Mouse (Mus musculus) spleen, adult 2 months (tissue): ENCODE measurements at regions not wholly inside any gene's neighbourhood (a gene's known extent, or its start where the extent isn't known, plus 50 kb on each side); places are given as distances from the start of the nearest gene placed in this dataset.

Source experiments
- DNase-seq, 2 experiments: peaks; one replicate each; pipeline versions ENCODE4 v3.0.0 to v3.0.0-alpha.2; 2012 to 2021; ENCODE audit warnings: low spot score in 2 of 2, low read depth in 1 of 2
- H3K27ac ChIP-seq: fragments of 200-500 bp; 2 replicates; pipeline ENCODE4 v1.5.1; 2012; ENCODE audit warnings: low read length, inconsistent platforms; ENCODE audit not compliant: insufficient read depth
- H3K27me3 ChIP-seq: fragments of 200-500 bp; 2 replicates; pipeline ENCODE4 v1.6.1; 2012; ENCODE audit warnings: mild to moderate bottlenecking, moderate library complexity, low read length, inconsistent platforms; ENCODE audit not compliant: control insufficient read depth, insufficient read depth
- H3K36me3 ChIP-seq: fragments of 200-500 bp; 2 replicates; pipeline ENCODE4 v1.6.1; 2012; ENCODE audit warnings: mild to moderate bottlenecking, low read length, inconsistent platforms; ENCODE audit not compliant: control insufficient read depth, insufficient read depth
- H3K4me1 ChIP-seq: fragments of 200-500 bp; 2 replicates; pipeline ENCODE4 v1.6.1; 2011; ENCODE audit warnings: inconsistent platforms; ENCODE audit not compliant: control insufficient read depth, insufficient read depth, insufficient read length
- H3K4me3 ChIP-seq: fragments of 200-500 bp; 2 replicates; pipeline ENCODE4 v1.5.1; 2011; ENCODE audit warnings: mild to moderate bottlenecking, inconsistent platforms; ENCODE audit not compliant: insufficient read depth, insufficient read length; ENCODE audit errors: extremely low read depth
- CTCF ChIP-seq: fragments of 200-500 bp; IDR thresholded peaks from 2 replicates; pipeline ENCODE4 v1.5.1; 2011; ENCODE audit warnings: mild to moderate bottlenecking, inconsistent platforms; ENCODE audit not compliant: insufficient read depth, insufficient read length, insufficient replicate concordance; ENCODE audit errors: extremely low read depth
- POLR2A ChIP-seq: fragments of 200-500 bp; IDR thresholded peaks from 2 replicates; pipeline ENCODE4 v1.6.1; 2011; ENCODE audit warnings: low read depth, low read length, inconsistent platforms
- WGBS: fragments of 180-500 bp; shearing (Covaris S2); methylation state at CpG from one replicate; pipeline ENCODE4 v1.1.7; 2018; 5-methylcytosine and 5-hydroxymethylcytosine counted together

DNA sequence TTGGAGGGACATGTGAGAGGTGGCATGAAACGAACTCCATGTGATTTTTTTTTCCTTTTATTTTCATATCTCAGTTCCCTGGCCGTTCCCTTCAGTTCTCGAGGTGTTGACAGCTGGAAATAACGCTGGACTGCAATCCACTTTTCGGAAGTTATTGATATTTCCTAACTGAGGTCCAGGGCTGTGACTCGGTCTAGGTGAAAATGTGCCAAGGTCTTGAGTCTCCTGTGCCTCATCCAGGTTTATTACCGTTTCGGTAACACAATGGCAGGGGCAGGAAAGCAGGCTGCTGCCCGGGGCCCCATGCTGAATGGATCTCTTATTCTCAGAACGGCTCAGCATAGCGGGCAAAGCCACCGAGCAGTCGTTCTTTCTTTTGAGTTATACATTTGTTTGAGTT lies 844.7 kb upstream of the Car8 start:
- TF ChIP-seq POLR2A = no peak
- Histone ChIP-seq H3K27me3 (no peaks in the 10 kb centered on the region), H3K36me3 (no peaks in the 10 kb centered on the region), H3K27ac (no peak overlapping the region), H3K4me1 (no peaks in the 10 kb centered on the region), H3K4me3 (no peak overlapping the region)
- no peak for DNase-seq
- WGBS = 87% methylated on average over 13 of the region's 13 CpGs

DNA sequence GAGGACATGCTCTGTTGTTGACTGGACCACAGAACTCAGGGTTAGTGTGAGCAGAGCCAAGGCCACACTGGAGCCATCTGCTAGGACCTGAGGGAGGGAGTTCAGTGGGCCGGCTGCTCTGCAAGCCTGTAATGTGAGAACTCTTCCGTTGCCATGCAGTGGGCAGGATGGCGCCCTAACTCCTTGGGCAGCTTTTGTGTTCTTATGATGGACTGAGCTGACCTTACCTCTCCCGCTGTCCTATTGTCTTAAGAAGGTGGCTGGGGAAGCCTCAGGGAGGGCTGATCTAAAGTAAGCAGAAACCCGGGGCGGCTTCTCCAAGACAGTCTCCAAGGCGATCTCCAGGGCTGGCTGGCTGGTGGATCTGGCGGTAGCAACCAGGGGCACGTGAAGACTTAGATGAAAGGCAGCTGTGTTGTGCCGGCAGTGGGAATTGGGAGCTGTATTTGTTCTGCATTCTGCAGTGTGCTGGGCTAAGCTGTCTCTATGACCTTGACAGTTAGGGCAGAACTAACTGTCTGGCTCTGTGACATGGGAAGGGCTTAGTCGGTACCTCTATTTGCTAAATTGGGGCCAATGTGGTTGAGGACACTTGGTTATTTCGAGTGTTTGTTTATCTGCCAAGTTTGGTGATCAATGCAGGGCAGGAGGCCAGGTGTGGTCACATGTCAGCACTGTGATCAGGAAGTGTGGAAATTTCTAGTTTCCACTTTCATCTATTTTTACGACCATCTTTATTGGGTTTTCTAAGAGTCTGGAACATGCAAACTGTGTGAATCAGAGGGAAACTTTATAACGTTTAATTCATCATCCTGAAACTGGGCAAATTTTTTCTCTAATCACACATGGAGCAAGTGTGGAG lies 843.1 kb upstream of the Car8 start:
- TF ChIP-seq CTCF (no peak), POLR2A (no peak)
- Histone ChIP-seq H3K27me3 (no peaks in the 10 kb centered on the region), H3K4me1 (no peaks in the 10 kb centered on the region), H3K27ac (no peak overlapping the region), H3K4me3 (no peak overlapping the region), H3K36me3 (no peaks in the 10 kb centered on the region)
- no peak for DNase-seq
- WGBS = 73% methylated on average over 14 of the region's 14 CpGs

DNA sequence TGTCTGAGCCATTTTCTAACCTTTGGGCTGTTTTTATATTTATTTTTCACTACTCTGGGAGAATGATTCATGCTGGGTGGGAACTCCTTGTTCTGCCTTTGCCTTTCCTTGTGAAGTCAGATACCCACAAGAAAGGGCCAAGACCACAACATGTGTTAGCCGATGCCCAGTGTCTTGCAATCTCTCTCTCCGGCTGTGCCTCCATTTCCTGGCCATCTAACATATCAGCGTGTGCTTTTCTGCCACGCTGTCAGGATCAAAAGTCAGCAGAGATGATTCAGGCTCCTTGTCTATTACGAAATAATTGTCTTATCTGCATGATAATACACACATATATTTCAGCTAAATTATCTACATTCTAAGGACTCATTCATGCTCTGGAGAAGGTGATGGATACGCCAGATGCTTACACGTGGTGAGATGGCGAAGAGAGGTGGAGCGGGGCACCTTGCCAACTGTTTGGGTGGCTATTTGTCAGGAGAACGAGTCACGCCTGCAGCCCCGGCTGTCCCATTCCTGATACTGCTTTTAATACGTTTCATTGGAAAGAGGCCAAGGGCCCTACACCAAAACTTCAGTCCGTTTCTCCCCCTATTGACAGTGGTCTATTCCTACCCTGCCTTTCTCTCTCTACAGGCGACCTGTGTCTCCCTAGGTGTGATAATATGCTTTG lies 842.1 kb upstream of the Car8 start:
- H3K27me3 ChIP-seq = no peaks in the 10 kb centered on the region
- H3K36me3 ChIP-seq = no peaks in the 10 kb centered on the region
- 66% methylated on average over 15 of the region's 15 CpGs for WGBS
- no peaks in the 10 kb centered on the region for H3K4me1 ChIP-seq
- TF ChIP-seq POLR2A (no peak), CTCF (no peak)
- H3K4me3 ChIP-seq = no peak overlapping the region
- DNase-seq = no peak
- H3K27ac ChIP-seq = no peak overlapping the region

DNA sequence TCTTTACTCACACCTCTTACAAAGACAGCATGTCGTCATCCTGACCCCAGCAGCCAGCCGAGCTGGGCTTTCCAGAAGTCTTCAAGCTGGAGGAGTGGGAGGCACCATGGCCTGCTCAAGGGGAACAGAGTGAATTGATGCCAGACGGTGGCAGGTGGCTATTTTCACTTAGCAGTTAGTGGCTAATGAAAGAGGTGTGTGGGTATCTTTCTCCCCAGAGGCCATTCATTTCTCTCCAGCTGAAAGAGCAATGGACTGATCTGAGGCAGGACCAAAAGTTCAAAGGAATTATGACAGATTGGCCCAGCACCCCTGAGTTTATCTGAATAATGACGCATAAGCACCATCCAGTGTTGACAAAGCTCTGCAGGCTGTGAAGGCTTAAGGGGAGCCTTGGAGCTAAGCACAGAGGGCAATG lies 841.0 kb upstream of the Car8 start:
- H3K4me1 ChIP-seq = no peaks in the 10 kb centered on the region
- H3K27me3 ChIP-seq = no peaks in the 10 kb centered on the region
- H3K27ac ChIP-seq = no peak overlapping the region
- TF ChIP-seq POLR2A (no peak), CTCF (no peak)
- no peak for DNase-seq
- H3K4me3 ChIP-seq = no peak overlapping the region
- WGBS = 61% methylated on average over 4 of the region's 4 CpGs
- H3K36me3 ChIP-seq = no peaks in the 10 kb centered on the region

DNA sequence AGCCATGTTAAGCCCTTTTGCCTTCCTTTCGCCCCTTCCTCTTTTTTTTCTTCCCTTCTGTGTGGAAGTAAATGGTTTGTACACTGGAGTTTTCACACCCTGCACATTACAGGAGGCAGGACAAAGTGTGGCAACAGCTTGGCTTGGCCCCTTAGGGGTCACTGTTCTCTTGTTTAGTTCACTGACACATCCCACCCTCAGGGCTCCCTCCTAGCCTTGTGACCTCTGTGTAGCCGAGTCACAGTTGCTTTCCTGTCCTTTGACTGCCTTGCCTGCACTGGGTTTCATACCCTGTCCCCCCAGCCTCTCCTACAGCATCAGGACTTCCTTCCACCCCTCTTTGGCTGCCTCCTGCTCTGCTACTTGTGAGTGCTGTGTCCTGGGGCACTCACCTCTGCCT lies 835.6 kb upstream of the Car8 start:
- H3K27me3 ChIP-seq = no peaks in the 10 kb centered on the region
- DNase-seq = no peak
- no peak overlapping the region for H3K27ac ChIP-seq
- H3K36me3 ChIP-seq = no peaks in the 10 kb centered on the region
- H3K4me1 ChIP-seq = no peaks in the 10 kb centered on the region
- WGBS = 23% methylated on average over 2 of the region's 2 CpGs
- TF ChIP-seq POLR2A (no peak), CTCF (no peak)
- no peak overlapping the region for H3K4me3 ChIP-seq

DNA sequence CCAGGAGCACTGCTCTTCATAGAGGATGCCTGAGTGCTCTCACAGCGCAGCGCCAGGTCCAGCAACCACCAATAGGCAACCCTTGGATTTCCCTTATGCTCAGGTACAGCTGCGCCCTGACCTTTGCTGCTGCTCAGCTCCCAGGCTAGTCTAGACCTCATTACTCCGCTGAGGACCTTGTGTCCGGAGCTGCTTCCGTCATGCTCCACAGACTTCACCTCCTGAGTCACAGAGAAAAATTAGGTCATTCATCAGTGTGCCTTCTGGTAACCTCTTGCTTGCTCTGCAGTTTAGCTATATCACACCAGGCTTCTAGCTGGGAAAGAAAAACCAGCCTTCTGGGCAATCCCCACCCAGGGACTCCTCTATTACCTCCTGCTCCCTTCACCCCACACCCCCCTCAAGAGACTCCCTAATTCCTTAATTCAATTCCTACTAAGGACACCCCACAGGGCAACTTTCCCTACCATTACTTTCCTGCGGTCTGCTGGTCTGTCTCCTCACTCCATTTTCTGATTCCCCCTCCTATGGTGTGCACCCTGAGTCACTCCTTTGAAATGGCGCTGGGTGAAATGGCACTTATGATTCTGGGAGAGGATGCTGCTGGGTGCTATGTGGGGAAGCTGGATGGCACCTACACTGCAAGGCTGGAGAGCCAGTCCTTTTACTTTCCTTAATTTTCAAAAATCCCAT lies 835.0 kb upstream of the Car8 start:
- no peaks in the 10 kb centered on the region for H3K4me1 ChIP-seq
- DNase-seq = no peak
- no peaks in the 10 kb centered on the region for H3K27me3 ChIP-seq
- no peak overlapping the region for H3K4me3 ChIP-seq
- WGBS = 80% methylated on average over 8 of the region's 8 CpGs
- no peak overlapping the region for H3K27ac ChIP-seq
- TF ChIP-seq POLR2A = no peak
- TF ChIP-seq CTCF = no peak
- no peaks in the 10 kb centered on the region for H3K36me3 ChIP-seq
